Mouse (Mus musculus): Measurements from ENCODE around the gene Spata32. TPM values are rescaled to one million over a fixed set of nuclear protein-coding genes. Genes with fewer than 3 reads are reported as not detected.

Spata32 gene
- polyA plus RNA-seq (2015; fragmentation: Nextera tagmentation; extraction: Ambion mirVana) = 0.40 and 0.58 TPM in 2 replicates

DNA sequence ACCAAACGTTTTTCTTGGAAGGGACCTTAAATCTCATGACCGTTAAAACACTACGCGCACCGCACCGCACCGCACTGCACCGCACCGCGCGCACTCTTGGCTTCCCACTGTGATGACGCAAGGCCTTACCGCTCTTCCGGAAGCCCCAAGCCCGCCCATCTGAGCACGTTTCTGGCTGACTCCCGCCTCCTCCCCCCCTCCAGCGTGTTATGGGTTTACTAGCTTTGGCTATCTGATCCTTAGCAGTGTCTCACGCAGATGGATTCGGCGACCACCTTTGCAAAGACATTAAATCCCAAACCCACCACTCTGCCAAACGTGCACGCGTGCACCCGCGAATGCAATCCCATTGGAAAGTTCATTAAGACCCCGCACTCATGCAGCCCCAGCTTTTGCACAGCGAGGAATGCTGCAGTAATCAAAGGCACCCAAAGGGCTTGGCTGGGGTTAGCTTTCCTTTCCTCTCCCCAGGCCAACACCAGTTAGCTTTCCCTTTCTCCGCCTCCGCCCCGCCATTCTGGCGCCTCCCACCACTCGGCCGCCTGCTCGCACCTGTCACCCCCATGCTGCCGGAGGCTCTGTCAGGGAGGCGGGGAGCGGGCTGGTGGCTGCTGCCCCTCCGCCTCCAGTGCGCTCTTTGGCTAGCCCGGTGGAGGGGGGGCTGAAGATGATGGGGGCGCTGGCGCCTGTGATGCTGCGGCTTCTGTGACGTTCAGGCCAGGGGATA is at the start of gene Spata32:
Spata32 (minus strand) TSS at position 643 of the 727 bp plus-strand sequence.
- Histone ChIP-seq H3K36me3 (peaks cover 23% of the 10 kb centered on the region), H3K27me3 (peaks cover 12% of the 10 kb centered on the region), H3K9me3 (no peaks in the 10 kb centered on the region), H3K4me2 (peak within 1 kb of the TSS; percentile 96), H3K9ac (peak within 1 kb of the TSS; percentile 81), H3K4me3 (peak within 1 kb of the TSS; percentile 55), H3K27ac (peak within 1 kb of the TSS; percentile 82), H3K4me1 (replicated peaks) (peaks cover 11% of the 10 kb centered on the region)
- WGBS = under 1% methylated on average over 45 of the region's 45 CpGs
- peak; percentile 88 for ATAC-seq (ENCODE audit: low FRiP score)

- Histone ChIP-seq H3K9ac (peak within 1 kb of the TSS; percentile 77), H3K27me3 (no peaks in the 10 kb centered on the region), H3K4me3 (peak within 1 kb of the TSS; percentile 60), H3K27ac (peak within 1 kb of the TSS; percentile 89), H3K4me2 (peak within 1 kb of the TSS; percentile 77), H3K36me3 (no peaks in the 10 kb centered on the region), H3K4me1 (replicated peaks) (peaks cover 53% of the 10 kb centered on the region), H3K9me3 (no peaks in the 10 kb centered on the region)
- ATAC-seq (ENCODE audit: low FRiP score) = peak; percentile 99
- 1% methylated on average over 48 of the region's 55 CpGs for WGBS
These were observed 49.4 kb upstream of the Spata32 start, which contains the start of gene Map3k14 for GRCm38 (mm10) chr11:103267346-103268219. Map3k14 (minus strand) TSS chr11:103267472.

- peak overlapping the region; percentile 89 for H3K27ac ChIP-seq
- peak overlapping the region; percentile 60 for H3K4me3 ChIP-seq
- no peaks in the 10 kb centered on the region for H3K27me3 ChIP-seq
- ATAC-seq (ENCODE audit: low FRiP score) = no peak; the same call in 1 of the 2 replicates
- under 1% methylated on average over 35 of the region's 42 CpGs for WGBS
- peak overlapping the region; percentile 77 for H3K4me2 ChIP-seq
- peaks cover 60% of the 10 kb centered on the region for H3K4me1 ChIP-seq (replicated peaks)
- peak overlapping the region; percentile 77 for H3K9ac ChIP-seq
- H3K36me3 ChIP-seq = no peaks in the 10 kb centered on the region
- no peaks in the 10 kb centered on the region for H3K9me3 ChIP-seq
These were observed 48.6 kb upstream of the Spata32 start for GRCm38 (mm10) chr11:103266729-103267345.

DNA sequence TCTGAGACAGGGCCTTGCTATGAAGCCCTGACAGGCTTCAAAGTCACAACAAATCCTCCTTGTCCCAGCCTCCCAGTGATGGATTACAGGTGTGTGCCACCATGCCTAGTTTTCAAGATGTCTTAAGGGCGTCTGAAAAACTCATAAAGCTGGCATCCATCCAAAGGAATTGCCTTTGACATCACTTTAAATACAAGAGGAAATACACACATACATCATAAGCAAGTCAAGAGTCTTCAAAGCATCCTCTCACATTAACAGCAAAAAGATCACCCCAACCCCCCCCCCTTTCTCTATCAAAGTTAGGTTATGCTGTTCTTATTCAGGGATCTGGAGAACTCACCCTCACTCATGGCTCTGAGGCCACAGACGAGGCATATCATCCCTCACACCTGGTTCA is 47.6 kb upstream of the Spata32 start:
- 66% methylated on average over 2 of the region's 2 CpGs for WGBS
- Histone ChIP-seq H3K4me2 (peak overlapping the region; percentile 77), H3K27ac (no peak overlapping the region), H3K4me1 (replicated peaks) (peaks cover 64% of the 10 kb centered on the region), H3K9me3 (no peaks in the 10 kb centered on the region), H3K27me3 (no peaks in the 10 kb centered on the region), H3K4me3 (peak overlapping the region; percentile 60), H3K36me3 (no peaks in the 10 kb centered on the region), H3K9ac (0 out of 2 replicates have a peak overlapping the region, but pooled peaks have one; percentile 19)
- no peak for ATAC-seq (ENCODE audit: low FRiP score)

DNA sequence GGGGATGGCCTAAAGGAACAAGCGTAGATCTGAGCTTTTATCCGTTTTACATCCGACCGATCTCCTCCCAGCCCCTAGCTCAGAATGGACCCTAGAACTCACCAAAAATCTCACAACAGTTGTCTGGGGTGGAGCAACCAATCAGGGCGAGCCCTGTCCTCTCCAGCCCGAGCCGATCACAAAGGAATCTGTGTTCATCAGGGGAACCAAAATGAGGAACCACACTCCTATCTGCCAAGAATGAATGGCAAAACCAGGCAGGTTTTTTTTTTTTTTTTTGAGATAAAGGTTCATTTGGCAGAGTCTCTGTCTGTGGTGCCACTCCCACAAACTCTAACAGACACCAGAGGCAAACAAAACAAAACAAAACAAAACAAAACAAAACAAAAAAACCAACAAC is 47.0 kb upstream of the Spata32 start:
- H3K9ac ChIP-seq = 0 out of 2 replicates have a peak overlapping the region, but pooled peaks have one; percentile 19
- no peaks in the 10 kb centered on the region for H3K27me3 ChIP-seq
- WGBS = 40% methylated on average over 7 of the region's 7 CpGs
- H3K36me3 ChIP-seq = no peaks in the 10 kb centered on the region
- ATAC-seq (ENCODE audit: low FRiP score) = no peak
- peaks cover 64% of the 10 kb centered on the region for H3K4me1 ChIP-seq (replicated peaks)
- H3K9me3 ChIP-seq = no peaks in the 10 kb centered on the region
- no peak overlapping the region for H3K27ac ChIP-seq
- no peak overlapping the region for H3K4me3 ChIP-seq
- peak overlapping the region; percentile 77 for H3K4me2 ChIP-seq

DNA sequence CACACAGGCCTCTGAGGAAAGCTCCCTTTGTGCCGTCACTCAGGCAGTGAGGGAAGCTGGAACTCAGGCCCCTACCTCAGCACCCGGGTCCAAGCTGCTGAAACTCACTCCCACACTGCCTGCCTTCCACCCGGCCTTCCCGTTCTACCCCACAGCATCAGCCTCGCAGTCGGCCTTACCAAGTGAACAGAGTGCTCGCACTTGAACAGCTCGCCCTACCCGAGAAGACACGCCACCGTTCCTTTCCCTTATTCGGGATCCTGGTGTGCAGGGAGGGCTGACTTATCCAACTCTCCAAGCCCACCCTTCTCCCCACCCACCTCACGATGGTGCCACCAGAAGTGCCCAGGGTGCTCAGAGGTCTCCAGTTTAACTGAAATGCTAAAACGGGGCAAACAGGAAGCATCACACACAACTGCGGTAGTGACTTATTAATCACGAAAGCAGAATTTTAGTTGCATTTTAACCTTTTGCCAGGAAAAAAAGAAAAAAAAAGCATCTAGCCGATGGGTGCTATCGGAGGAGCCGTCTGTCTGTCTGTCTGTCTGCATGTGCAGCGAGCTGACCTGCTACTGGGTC is 46.3 kb upstream of the Spata32 start:
- no peak overlapping the region for H3K4me3 ChIP-seq
- H3K4me2 ChIP-seq = peak overlapping the region; percentile 13; the same call in 1 of the 2 replicates
- 67% methylated on average over 20 of the region's 20 CpGs for WGBS
- ATAC-seq (ENCODE audit: low FRiP score) = no peak
- H3K9me3 ChIP-seq = no peaks in the 10 kb centered on the region
- H3K9ac ChIP-seq = no peak overlapping the region; the same call in 1 of the 2 replicates
- H3K27me3 ChIP-seq = no peaks in the 10 kb centered on the region
- no peaks in the 10 kb centered on the region for H3K36me3 ChIP-seq
- H3K4me1 ChIP-seq (replicated peaks) = peaks cover 64% of the 10 kb centered on the region
- H3K27ac ChIP-seq = no peak overlapping the region

- Histone ChIP-seq H3K4me1 (replicated peaks) (peaks cover 62% of the 10 kb centered on the region), H3K27me3 (no peaks in the 10 kb centered on the region), H3K4me2 (0 out of 2 replicates have a peak overlapping the region, but pooled peaks have one; percentile 15), H3K9me3 (no peaks in the 10 kb centered on the region), H3K36me3 (no peaks in the 10 kb centered on the region), H3K9ac (peak overlapping the region; percentile 46; the same call in 1 of the 2 replicates), H3K4me3 (no peak overlapping the region), H3K27ac (peak overlapping the region; percentile 44)
- 18% methylated on average over 10 of the region's 10 CpGs for WGBS
- ATAC-seq (ENCODE audit: low FRiP score) = no peak
These were observed 45.3 kb upstream of the Spata32 start for GRCm38 (mm10) chr11:103263551-103263950.

DNA sequence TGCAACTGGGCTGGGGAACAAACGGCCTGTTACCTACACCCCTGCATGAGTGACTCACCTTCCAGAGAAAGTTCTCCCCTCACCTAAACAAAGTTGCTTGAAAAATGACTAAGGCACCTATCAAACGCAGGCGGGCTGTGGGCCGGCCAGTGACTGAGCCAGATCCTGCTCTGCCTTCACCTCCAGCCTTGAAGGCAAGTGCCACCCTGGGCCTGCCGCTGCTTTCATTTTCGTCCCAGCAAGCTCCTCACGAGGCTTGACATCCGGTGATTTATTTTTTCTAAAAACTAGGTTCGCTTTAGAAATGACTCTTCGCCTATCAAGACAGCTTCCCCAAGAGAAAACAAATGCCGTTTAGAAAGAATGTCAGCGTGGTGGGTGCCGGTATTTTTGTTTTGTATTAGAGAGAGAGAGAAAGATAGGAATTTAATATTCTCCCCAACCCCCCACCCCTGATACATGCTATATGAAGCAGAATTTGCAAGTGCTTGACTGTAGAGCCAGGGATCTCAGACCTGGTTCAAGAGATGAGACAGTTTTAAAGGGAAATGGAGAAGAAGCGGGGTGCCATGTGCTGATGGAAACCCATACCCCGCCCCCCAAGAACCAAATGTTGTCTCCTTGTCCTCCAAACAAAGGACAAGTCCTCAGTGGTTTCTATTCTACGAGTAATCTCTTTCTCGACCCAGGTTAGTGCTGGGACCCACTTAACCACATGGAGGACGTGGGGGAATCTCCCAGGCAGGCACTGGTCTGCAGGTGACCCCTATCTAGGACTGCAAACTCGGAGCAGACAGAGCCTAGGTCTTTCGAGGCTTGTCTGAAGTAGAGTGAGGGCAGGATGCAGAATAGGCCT is 44.4 kb upstream of the Spata32 start:
- no peak overlapping the region for H3K4me2 ChIP-seq
- no peaks in the 10 kb centered on the region for H3K9me3 ChIP-seq
- no peak overlapping the region for H3K4me3 ChIP-seq
- no peaks in the 10 kb centered on the region for H3K36me3 ChIP-seq
- H3K27me3 ChIP-seq = no peaks in the 10 kb centered on the region
- WGBS = 61% methylated on average over 20 of the region's 20 CpGs
- ATAC-seq (ENCODE audit: low FRiP score) = no peak
- H3K4me1 ChIP-seq (replicated peaks) = peaks cover 54% of the 10 kb centered on the region
- H3K27ac ChIP-seq = peak overlapping the region; percentile 40; the same call in 1 of the 2 replicates
- H3K9ac ChIP-seq = peak overlapping the region; percentile 29; the same call in 1 of the 2 replicates

GRCm38 (mm10) chr11:103261671-103262411 is 43.6 kb upstream of the Spata32 start:
- WGBS = 86% methylated on average over 7 of the region's 7 CpGs
- peaks cover 54% of the 10 kb centered on the region for H3K4me1 ChIP-seq (replicated peaks)

GRCm38 (mm10) chr11:103260515-103261192 is 42.4 kb upstream of the Spata32 start:
- no peak overlapping the region for H3K4me3 ChIP-seq
- H3K36me3 ChIP-seq = no peaks in the 10 kb centered on the region
- no peak overlapping the region for H3K9ac ChIP-seq
- H3K4me1 ChIP-seq (replicated peaks) = peaks cover 45% of the 10 kb centered on the region
- H3K4me2 ChIP-seq = no peak overlapping the region
- 91% methylated on average over 12 of the region's 12 CpGs for WGBS
- no peaks in the 10 kb centered on the region for H3K9me3 ChIP-seq
- no peak overlapping the region for H3K27ac ChIP-seq
- no peaks in the 10 kb centered on the region for H3K27me3 ChIP-seq
- no peak for ATAC-seq (ENCODE audit: low FRiP score)

More at GRCm38 (mm10) chr11:103261671-103262411, 43.6 kb upstream of the Spata32 start:
- no peak for ATAC-seq (ENCODE audit: low FRiP score)
- no peaks in the 10 kb centered on the region for H3K9me3 ChIP-seq
- H3K4me2 ChIP-seq = no peak overlapping the region
- no peaks in the 10 kb centered on the region for H3K27me3 ChIP-seq
- H3K27ac ChIP-seq = no peak overlapping the region
- 0 out of 2 replicates have a peak overlapping the region, but pooled peaks have one; percentile 29 for H3K9ac ChIP-seq
- no peaks in the 10 kb centered on the region for H3K36me3 ChIP-seq
- no peak overlapping the region for H3K4me3 ChIP-seq

All from hindbrain, embryonic 13.5 days (tissue).